Mouse (Mus musculus): Measurements from ENCODE around the gene Lefty1.
"Not testable (repeated sequence)": the region's sequence is repeated elsewhere in the genome, so short reads cannot be mapped to it uniquely, and the experiment has no call there.

Lefty1 gene

DNA sequence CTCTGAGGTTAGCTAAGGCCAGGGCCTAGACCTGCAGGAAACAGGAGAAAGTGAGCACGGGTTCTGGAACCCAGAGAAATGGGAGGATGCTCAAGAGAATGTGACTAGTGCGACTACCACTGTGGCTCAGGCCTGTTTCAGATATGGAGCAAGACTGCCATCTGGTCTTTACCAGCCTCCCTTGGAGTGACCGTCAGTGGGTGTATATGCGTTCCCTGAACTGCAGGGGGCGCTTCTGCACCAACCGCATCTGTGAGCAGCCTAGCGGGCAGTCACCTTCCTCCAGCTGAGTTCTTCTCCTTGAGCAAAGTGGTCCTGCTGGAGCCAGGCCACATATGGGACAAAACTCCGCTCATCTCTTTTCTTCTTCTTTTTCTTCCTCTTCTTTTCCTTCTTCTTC lies 15.1 kb upstream of the Lefty1 start:
- peak in 1 of 2 experiments; percentile 35 for DNase-seq (ENCODE audit: low spot score in 2 of 2)

DNA sequence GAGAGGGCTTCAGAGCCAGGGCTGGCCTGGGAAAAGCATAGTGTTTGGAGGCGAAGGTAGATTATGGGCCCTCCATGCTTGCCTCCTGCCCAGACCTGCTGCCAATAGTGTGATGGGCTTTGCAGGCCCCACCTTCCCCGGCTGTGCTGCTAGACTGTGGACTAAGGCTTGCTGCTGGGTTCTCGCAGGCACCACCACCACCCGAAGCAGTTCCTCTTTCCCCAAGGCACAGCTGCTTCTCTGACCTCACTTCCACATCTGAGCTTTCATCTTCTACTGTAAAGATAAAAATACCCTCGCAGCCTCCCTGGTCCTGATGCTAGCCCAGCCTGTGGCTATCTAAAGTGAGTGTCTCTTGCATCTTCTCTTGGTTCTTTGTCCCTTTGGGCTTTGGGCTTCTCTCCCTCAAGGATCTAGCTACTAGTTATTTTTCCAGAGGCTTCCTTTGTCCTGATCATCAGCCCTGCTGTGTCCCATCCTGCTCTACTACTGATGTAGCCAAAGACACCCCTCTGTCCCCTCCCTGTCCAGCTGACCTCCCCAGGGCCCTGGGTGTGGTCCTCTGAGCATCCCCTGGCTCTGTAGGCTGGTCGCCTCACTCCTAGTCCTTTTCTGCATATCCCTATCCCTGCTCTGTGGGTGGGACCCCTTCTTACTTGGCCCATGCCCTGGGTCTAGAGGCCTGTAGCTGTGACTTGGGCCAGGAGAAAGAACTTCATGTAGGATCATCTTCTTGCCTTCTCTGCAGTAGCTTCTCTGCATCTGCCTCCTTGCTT lies 12.4 kb upstream of the Lefty1 start:
- DNase-seq (ENCODE audit: low spot score in 2 of 2), result peak in 1 of 2 experiments; percentile 44

DNA sequence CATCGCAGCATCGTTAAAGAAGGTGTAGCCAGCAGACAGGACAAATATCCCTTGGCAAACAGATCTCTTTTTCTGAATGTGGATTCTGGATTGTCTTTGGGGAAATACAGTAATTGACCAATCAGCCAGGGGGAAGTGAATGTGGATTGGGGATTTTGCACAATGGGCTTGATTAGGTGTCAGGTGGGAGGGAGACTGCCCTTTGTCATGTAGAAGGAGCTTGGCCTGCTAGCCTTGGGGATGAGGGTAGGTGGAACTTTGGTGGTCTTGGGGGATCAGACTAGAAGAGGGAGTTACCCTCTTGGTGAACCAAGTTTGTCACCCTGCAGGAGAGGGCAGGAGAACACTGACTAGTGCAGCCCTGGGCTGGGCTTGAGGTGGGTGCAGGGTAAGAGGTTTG lies 10.1 kb upstream of the Lefty1 start:
- no peak for DNase-seq (ENCODE audit: low spot score in 2 of 2)

DNA sequence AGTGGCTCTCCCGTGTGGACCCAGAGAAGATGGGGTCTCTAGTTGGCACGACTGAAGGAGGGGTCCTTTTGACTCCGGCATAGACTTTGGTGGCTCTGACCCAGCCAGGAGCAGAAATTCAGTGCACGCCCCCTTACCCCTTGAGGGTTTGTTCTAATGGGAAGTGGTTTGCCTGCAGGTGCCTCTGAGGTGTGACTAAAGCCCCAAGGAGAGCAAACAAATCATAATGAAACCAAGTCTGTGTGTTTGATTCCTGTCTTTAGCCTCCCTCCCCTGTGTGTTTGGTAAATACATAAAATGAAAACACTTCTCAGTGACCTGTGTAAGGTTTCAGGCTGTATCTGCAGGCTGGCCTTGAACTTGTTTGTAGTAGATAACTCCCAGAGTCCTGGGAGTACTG lies 8.5 kb upstream of the Lefty1 start:
- DNase-seq (ENCODE audit: low spot score in 2 of 2), result no peak

DNA sequence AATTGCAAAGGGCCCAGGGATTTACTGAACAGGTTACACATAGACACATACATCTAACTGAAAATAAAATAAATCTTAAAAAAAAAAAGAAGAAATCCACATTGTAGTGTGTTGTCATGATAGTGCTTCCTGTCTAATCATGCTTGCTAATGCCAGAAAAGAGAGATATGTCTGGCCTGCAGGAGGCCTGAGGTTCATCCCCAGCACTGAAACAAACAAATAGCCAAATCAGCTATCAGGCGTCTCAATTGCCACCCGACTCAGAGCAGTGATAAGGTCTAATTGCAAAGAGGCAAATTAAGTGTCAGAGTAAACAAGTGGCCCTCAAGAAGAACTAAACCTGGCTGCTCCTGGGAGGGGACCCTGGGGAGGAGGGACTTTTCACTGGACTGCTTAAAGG lies 5.2 kb upstream of the Lefty1 start:
- DNase-seq (ENCODE audit: low spot score in 2 of 2), result no peak

DNA sequence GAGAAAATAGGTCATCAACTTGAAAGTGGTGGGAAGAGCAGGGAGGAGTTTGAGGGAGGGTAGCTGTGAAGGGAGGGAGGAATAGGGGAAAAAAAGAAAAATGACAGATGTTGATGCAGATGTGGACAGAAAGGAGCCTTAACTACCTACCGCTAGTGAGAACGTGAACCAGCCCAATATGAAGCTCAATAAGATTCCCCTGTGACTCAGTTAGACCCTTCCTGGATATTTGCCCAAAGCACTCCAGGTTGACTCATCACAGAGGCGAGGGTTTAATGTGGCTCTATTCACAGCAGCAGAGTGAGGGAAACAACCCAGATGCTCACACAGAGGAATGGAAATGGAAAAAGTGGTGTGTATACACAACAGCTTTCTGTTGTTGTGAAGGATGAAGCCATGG lies 3.7 kb upstream of the Lefty1 start:
- DNase-seq (ENCODE audit: low spot score in 2 of 2), result no peak

DNA sequence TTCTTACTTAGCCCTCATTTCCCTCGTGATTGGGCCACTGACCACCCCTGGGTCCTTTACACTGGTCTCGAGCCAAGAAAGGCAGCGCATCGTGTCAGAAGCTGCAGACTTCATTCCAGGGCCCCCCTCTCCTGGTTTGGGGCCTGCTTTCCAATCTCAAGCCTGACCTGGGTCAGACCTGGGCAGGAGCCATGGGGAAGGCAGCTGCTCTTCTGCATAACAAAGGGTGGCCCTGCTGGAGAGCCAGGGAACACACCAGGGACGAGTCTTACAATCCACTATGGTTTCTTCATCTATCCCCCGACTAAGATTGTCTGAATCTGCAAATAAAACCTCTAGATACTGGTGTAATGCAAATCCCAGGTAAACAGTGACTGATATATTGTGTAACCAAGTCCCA lies 1.2 kb upstream of the Lefty1 start:
- no peak for DNase-seq (ENCODE audit: low spot score in 2 of 2)

DNA sequence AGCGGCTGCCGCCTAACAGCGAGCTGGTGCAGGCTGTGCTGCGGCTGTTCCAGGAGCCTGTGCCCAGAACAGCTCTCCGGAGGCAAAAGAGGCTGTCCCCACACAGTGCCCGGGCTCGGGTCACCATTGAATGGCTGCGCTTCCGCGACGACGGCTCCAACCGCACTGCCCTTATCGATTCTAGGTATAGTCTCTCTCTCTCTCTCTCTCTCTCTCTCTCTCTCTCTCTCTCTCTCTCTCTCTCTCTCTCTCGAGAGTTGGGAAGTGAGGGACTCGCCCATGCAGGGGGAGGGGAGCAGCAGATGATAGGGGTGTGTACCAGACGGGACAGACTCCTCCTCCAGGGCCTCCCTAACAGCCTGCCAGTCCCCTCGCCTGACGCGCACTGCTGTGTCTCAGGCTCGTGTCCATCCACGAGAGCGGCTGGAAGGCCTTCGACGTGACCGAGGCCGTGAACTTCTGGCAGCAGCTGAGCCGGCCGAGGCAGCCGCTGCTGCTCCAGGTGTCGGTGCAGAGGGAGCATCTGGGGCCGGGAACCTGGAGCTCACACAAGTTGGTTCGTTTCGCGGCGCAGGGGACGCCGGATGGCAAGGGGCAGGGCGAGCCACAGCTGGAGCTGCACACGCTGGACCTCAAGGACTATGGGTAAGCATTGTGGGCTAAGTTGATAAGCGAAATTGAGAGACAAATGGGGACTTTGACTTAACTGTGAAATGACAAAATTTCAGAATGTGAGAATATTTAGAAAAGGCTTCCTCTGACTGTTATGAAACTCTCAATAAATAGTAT lies 2.0 kb downstream of the Lefty1 start:
- DNase-seq (ENCODE audit: low spot score in 2 of 2), result not testable (repeated sequence)

DNA sequence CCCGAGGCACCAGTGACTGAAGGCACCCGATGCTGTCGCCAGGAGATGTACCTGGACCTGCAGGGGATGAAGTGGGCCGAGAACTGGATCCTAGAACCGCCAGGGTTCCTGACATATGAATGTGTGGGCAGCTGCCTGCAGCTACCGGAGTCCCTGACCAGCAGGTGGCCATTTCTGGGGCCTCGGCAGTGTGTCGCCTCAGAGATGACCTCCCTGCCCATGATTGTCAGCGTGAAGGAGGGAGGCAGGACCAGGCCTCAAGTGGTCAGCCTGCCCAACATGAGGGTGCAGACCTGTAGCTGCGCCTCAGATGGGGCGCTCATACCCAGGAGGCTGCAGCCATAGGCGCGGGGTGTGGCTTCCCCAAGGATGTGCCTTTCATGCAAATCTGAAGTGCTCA lies 2.8 kb downstream of the Lefty1 start:
- DNase-seq (ENCODE audit: low spot score in 2 of 2), result not testable (repeated sequence)

DNA sequence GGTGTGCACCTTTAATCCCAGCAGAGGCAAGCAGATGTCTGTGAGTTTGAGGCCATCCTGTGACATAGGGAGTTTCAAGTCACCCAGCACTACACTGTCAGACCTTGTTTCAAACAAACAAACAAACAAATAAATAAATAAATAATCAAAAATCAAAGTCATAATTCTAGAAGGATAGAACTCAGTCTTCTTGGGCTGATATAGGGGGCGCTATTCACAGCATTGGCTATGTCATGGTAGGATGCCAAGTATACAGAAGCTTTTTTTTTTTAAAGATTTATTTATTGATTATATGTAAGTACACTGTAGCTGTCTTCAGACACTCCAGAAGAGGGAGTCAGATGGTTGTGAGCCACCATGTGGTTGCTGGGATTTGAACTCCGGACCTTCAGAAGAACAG lies 4.0 kb downstream of the Lefty1 start:
- not testable (repeated sequence) for DNase-seq (ENCODE audit: low spot score in 2 of 2)

DNA sequence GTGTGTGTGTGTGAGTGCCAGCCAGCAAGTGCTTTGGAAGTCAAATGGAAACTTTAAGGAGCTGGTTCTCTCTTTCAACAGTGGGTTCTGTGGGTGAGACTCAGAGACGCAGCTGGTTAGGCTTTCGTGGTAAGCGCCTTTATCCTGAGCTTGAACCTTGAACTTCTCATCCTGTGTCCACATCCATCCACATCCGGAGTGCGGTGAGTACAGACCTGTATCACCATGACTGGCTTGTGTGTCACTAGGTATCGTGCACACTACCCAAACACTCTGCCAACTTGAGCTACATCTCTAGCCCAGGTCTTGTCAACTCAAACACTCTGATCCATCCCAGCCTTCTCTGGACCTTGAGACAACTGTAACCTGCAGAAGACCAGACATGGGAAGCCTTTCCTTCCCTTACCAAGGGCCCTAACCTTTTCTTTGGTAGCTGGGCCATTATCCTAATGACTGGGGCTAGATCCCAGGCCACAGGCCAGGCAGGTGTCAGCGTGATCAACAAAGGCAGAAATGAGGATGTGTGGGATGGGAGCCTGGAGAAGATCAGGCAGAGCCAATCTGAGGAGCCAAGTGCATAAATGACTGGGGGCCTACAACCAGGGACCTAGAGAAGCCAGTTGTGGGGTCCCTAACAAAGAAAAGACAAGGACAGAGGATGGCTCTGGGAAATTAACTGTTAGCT lies 6.1 kb downstream of the Lefty1 start:
- DNase-seq (ENCODE audit: low spot score in 2 of 2), result no peak

DNA sequence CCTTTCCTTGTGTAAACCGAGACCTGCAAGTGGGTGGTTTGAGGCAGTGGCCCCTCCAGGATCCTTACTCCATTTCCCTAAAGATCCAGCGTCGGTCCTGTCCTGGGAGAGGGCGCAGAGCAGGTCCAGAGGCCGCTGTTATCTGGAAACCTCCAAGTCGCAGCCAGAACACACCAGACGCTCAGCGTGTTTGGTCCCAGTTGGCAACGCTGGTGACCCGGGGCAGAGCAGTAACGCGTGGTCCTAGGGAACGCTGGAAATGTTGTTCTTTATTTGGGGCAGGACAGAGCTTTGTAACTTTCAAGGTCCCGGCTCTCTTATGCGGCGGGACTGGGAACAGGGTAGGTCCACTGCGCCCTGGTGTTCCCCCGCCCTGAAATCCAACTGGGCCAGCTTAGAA lies 6.9 kb downstream of the Lefty1 start:
- DNase-seq (ENCODE audit: low spot score in 2 of 2), result no peak

DNA sequence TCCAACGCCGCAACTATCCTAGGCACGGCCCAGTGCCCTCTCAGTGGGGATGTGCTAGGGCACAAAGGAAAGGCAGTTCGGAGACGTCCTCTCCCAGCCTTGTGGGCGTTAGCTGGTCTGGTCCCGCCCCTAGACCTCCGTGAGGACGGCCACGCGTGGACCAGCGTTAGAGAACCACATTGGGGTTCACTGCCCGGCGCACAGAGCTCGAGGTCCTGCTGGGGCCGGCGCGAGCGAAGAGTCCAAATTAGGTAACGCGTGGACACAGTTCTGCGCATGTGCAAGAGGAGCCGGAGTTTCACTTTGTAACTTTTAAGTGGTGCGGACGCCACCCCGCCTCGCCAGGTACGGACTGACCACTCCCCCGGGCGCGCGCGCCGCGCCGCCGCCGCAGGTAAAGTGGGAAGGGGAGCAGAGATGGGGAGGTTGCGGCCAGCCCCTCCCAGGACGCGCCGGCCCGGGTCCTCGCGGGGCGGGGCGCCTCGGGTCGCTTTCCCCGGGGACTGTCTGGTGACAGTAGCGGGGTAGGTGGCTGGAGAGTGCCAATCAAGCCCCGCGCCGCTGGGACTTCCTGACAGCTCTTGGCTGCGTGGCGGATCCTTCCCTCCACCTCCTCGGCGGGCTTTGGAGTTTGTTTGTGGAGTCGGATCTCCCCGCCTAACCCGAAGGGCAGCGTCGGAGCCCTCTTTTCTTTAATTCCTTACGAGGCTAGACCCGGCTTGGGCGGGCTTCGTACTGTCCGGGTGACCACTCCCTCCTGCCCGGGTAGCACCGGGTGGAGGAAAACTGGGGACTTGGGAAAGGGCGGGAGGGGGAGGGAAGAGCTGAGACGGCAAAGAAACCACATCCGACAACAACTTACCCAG lies 7.6 kb downstream of the Lefty1 start, which contains the start of gene Tmem63a:
TSS of gene Tmem63a (plus strand) at position 179 of the 866 bp plus-strand sequence.
- peak; percentile 58 to 62 for DNase-seq (ENCODE audit: low spot score in 2 of 2)

DNA sequence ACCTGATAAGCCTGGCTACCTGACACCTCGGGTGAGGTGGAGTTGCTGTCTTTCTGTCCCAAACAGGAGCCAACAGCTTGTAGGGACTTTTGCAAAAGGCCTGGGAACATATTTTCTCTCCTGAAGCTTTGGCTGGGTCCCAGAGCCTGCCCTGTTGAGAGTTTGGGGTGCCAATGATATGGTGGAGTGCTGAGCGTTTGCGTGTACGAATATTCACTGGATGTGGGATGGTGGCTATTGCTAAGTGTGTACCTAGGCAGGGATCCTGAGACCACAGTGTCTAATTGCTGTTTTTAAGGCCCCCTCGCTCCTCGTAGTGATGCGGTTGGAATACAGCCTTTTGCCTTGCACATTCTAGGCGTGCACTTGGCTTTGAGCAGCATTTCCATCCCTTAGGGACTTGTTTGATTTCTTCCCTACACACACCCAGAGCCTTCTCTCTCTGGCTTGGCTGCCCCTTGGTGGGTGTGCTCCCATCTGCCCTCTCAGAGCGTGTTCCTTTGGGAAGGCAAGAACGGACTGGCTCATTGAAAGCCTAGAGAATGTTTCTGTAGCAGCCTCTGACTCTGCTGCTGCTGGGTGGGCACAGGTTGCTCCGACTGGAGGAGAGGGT lies 8.3 kb downstream of the Lefty1 start:
- no peak for DNase-seq (ENCODE audit: low spot score in 2 of 2)

DNA sequence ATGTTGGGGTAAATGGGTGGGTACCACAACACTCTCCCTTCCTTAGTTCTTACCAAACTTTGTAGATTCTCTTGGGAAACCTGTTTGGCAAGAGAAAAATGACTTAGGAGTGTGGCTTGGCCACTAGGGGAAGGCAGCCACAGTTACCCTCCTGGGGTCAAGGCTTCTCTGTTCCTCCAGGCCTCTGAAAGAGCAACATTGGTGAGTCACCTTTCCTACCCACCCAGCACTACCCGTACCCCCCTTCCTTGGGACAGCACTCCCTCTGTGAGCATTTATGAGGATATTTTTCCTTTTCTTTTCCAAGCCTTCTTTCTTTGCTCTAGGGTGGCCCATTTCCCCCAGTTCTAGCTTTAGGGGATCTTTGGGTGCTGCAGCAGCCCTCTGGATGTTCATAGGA lies 9.1 kb downstream of the Lefty1 start:
- DNase-seq (ENCODE audit: low spot score in 2 of 2), result no peak

DNA sequence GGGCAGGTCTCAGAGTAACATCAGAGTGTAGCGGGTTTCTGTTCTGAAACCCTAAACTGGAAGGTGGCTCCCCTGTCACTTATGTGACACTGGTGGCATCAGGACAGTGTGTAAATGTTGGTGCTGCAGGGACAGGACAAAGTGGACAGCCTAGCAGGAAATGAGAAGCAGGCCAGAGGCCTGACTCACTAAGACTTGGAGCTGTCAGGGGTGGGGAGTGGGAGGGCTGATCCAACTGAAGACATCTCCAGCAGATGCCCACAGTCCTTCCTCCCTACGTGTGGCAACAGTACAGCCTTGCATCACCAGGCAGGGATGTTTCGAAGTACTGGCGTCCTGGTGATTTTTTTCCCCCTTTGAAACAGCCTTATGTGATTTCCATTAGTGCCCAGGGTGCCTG lies 9.7 kb downstream of the Lefty1 start:
- DNase-seq (ENCODE audit: low spot score in 2 of 2), result no peak

DNA sequence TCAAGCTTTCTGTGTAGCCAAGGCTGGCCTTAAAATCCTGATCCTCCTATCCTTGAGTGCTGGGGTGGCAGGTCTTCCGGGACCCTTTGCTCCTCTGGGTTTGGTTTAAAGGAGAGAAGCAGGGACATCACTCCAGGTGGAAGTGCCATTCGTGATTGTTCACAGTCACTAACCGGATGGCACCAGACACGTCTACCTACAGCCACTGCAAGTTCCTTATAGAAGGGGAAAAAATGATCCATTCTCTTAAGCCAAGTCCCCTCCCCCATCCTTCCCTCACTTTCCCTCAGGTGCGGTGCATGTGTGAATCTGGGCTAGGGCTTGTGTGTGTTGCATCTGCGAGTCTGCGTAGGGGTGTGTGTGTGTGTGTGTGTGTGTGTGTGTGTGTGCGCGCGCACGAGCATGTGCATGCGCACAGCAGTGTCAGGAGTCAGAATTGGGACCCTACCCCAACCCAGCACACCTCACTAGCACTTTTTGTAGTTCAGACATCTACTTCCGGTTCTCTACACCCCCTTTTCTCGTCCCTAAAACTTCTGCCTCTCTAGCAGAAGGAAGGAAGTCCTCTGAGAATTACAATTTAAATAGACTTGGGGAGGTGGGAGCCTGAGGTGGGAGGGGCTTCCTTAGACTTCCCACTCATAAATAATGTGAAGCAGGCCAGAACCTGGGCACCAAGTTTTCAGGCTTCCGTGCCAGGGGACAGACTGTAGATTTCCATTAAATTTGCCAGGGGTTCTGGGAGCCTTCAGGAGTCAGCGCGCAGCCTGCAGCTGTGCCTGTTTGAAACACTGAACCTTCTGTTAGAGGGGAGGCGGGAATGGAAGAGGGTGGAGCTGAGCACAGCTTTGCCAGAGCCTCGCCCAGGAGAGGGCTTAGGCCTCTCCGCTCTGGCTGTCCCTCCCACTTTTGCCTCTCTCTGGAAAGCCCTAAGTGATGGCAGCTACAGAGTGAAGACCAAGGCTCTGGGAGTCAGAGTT lies 10.5 kb downstream of the Lefty1 start:
- DNase-seq (ENCODE audit: low spot score in 2 of 2), result peak in 1 of 2 experiments; percentile 29

DNA sequence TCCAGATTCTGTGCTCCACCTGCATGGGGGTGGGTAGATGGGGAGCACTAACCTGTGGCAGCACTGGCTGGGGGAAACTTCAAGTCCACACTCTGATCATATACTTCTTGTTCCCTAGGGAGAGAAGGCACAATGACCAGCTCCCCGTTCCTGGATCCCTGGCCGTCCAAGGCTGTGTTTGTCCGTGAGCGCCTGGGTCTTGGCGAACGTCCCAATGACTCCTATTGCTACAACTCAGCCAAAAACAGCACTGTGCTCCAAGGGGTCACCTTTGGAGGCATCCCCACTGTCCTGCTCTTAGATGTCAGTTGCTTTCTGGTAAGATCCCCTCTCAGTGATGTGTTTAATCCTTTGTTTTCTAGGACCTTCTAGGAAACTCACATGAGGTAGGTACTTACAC lies 11.6 kb downstream of the Lefty1 start:
- DNase-seq (ENCODE audit: low spot score in 2 of 2), result no peak

DNA sequence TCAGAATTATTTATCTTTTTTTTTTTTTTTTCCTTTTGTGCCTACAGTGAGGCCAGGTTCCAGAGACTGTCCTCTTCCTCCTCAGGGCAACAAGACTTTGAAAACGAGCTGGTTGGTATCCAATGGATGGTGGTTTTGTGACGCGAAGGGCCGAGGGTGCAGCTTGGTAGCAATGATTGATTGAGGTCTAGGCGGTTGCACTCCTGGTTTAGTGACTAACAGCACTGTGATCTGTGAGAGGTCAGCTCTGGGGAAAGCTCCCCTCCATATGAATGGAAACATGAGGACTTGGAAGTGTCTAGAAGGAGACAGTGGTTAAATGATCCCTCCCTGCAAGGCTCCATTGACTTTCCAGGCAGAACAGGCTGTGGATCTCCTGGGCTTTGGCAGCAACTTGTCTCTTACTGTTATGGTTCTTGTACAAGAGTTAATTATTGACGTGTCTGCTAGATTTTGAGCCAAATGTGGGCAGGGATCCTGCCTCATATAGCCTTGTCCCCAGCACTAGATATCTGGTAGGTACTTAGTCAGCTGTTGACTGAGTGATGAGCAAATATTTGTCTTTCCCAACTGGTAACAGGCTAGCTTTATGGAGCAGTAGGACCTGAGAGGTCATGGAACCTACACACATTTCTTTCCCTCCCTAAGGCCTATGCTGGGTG lies 17.4 kb downstream of the Lefty1 start:
- DNase-seq (ENCODE audit: low spot score in 2 of 2), result no peak
